Mouse (Mus musculus) forebrain, embryonic 16.5 days (tissue): Measurements from ENCODE around the gene Akap2. TPM values are rescaled to one million over a fixed set of nuclear protein-coding genes. Genes with fewer than 3 reads are reported as not detected.

ENCODE experiments used
- ATAC-seq: fragments of 200-750 bp; cut with Nextera tagmentation; 2 replicates; pipeline ENCODE4 v1.8.0; 2017; ENCODE audit warnings: mild to moderate bottlenecking, moderate library complexity
- H3K27ac ChIP-seq: fragments of 300-500 bp; sonication (generic); 2 replicates; pipeline ENCODE4 v1.5.1; 2014; ENCODE audit warnings: low read length, control low read depth
- H3K27me3 ChIP-seq: fragments of 300-500 bp; sonication (generic); replicated peaks from 2 replicates; pipeline ENCODE4 v1.6.1; 2014; ENCODE audit warnings: low read length; ENCODE audit not compliant: control insufficient read depth, insufficient read depth
- H3K36me3 ChIP-seq: fragments of 300-500 bp; sonication (generic); 2 replicates; pipeline ENCODE4 v1.6.1; 2014; ENCODE audit not compliant: control insufficient read depth, insufficient read depth
- H3K4me1 ChIP-seq: fragments of 300-500 bp; sonication (generic); replicated peaks from 2 replicates; pipeline ENCODE4 v1.6.1; 2014; ENCODE audit warnings: low read length; ENCODE audit not compliant: control insufficient read depth, insufficient read depth
- H3K4me2 ChIP-seq: fragments of 300-500 bp; sonication (generic); 2 replicates; pipeline ENCODE4 v1.6.1; 2014; ENCODE audit warnings: mild to moderate bottlenecking, low read length, control low read depth
- H3K4me3 ChIP-seq: fragments of 300-500 bp; sonication (generic); replicated peaks from 2 replicates; pipeline ENCODE4 v1.5.1; 2014; ENCODE audit warnings: mild to moderate bottlenecking, low read length, control low read depth
- H3K9ac ChIP-seq: fragments of 300-500 bp; sonication (generic); replicated peaks from 2 replicates; pipeline ENCODE4 v1.6.1; 2014; ENCODE audit warnings: low read depth, low read length, control low read depth
- H3K9me3 ChIP-seq: fragments of 300-500 bp; sonication (generic); 2 replicates; pipeline ENCODE4 v1.6.1; 2016; ENCODE audit warnings: low read length; ENCODE audit not compliant: control insufficient read depth
- WGBS: fragments of 180-500 bp; shearing (Covaris S2); extraction: QIAGEN DNeasy Blood & Tissue Kit; methylation state at CpG from one replicate; pipeline ENCODE4 v1.1.7; 2014; 5-methylcytosine and 5-hydroxymethylcytosine counted together
- polyA plus RNA-seq: library from polyadenylated mRNA; unstranded; fragments of >200 nt; fragmentation: Nextera tagmentation; extraction: Ambion mirVana; gene quantifications from 2 replicates; pipeline ENCODE4 v1.2.1, GENCODE M21; 2015

The Akap2 gene
- polyA plus RNA-seq, 1 experiment from 2014 or later, result 7.7 TPM

- WGBS, result 8% methylated on average over 2 of the region's 2 CpGs
These were observed 189.3 kb downstream of the Akap2 start for GRCm38 (mm10) chr4:57906708-57907107.

GRCm38 (mm10) chr4:57908860-57909259 is 191.4 kb downstream of the Akap2 start:
- no peaks in the 10 kb centered on the region for H3K27me3 ChIP-seq
- no peak overlapping the region for H3K4me2 ChIP-seq
- no peak for ATAC-seq
- no peak overlapping the region for H3K4me3 ChIP-seq
- peaks cover 3% of the 10 kb centered on the region; the same call in 1 of the 2 replicates for H3K9me3 ChIP-seq
- H3K4me1 ChIP-seq, result 0 out of 2 replicates have a peak, but pooled peaks cover 3% of the 10 kb centered on the region
- no peaks in the 10 kb centered on the region for H3K36me3 ChIP-seq
- no peak overlapping the region for H3K9ac ChIP-seq
- H3K27ac ChIP-seq, result no peak overlapping the region
- WGBS, result 87% methylated on average over 6 of the region's 6 CpGs

More at GRCm38 (mm10) chr4:57906708-57907107, 189.3 kb downstream of the Akap2 start:
- no peak for ATAC-seq
- Histone ChIP-seq H3K4me1 (0 out of 2 replicates have a peak, but pooled peaks cover 3% of the 10 kb centered on the region), H3K36me3 (no peaks in the 10 kb centered on the region), H3K27me3 (no peaks in the 10 kb centered on the region), H3K4me3 (no peak overlapping the region), H3K4me2 (no peak overlapping the region), H3K9me3 (no peaks in the 10 kb centered on the region), H3K27ac (no peak overlapping the region), H3K9ac (no peak overlapping the region)

- ATAC-seq, result no peak
- Histone ChIP-seq H3K27ac (no peak overlapping the region), H3K9ac (no peak overlapping the region), H3K9me3 (peaks cover 3% of the 10 kb centered on the region; the same call in 1 of the 2 replicates), H3K4me3 (no peak overlapping the region), H3K4me2 (no peak overlapping the region), H3K36me3 (no peaks in the 10 kb centered on the region), H3K27me3 (no peaks in the 10 kb centered on the region), H3K4me1 (peaks cover 2% of the 10 kb centered on the region; the same call in 1 of the 2 replicates)
These were observed 195.6 kb downstream of the Akap2 start for GRCm38 (mm10) chr4:57913021-57913420.

GRCm38 (mm10) chr4:57914193-57915190 is 197.0 kb downstream of the Akap2 start:
- Histone ChIP-seq H3K4me2 (no peak overlapping the region), H3K36me3 (no peaks in the 10 kb centered on the region), H3K9ac (no peak overlapping the region), H3K27me3 (no peaks in the 10 kb centered on the region), H3K4me3 (no peak overlapping the region), H3K4me1 (peaks cover 2% of the 10 kb centered on the region; the same call in 1 of the 2 replicates), H3K27ac (no peak overlapping the region), H3K9me3 (peaks cover 3% of the 10 kb centered on the region; the same call in 1 of the 2 replicates)
- ATAC-seq, result no peak
- WGBS, result 77% methylated on average over 9 of the region's 10 CpGs

GRCm38 (mm10) chr4:57915216-57915965 is 197.9 kb downstream of the Akap2 start:
- no peak overlapping the region for H3K4me3 ChIP-seq
- peak; percentile 35; the same call in 1 of the 2 replicates for ATAC-seq
- H3K27ac ChIP-seq, result no peak overlapping the region
- H3K4me2 ChIP-seq, result no peak overlapping the region
- H3K9ac ChIP-seq, result no peak overlapping the region
- peaks cover 2% of the 10 kb centered on the region; the same call in 1 of the 2 replicates for H3K4me1 ChIP-seq
- WGBS, result 42% methylated on average over 17 of the region's 17 CpGs
- H3K27me3 ChIP-seq, result no peaks in the 10 kb centered on the region
- peaks cover 3% of the 10 kb centered on the region; the same call in 1 of the 2 replicates for H3K9me3 ChIP-seq
- no peaks in the 10 kb centered on the region for H3K36me3 ChIP-seq

GRCm38 (mm10) chr4:57916201-57916661 is 198.8 kb downstream of the Akap2 start, which contains the start of gene D630039A03Rik:
Gene D630039A03Rik (minus strand): TSS chr4:57916297.
- no peak for ATAC-seq
- no peaks in the 10 kb centered on the region for H3K27me3 ChIP-seq
- no peak within 1 kb of the TSS for H3K4me3 ChIP-seq
- no peak within 1 kb of the TSS for H3K9ac ChIP-seq
- H3K9me3 ChIP-seq, result peaks cover 3% of the 10 kb centered on the region; the same call in 1 of the 2 replicates
- H3K27ac ChIP-seq, result no peak within 1 kb of the TSS
- peaks cover 2% of the 10 kb centered on the region; the same call in 1 of the 2 replicates for H3K4me1 ChIP-seq
- WGBS, result 30% methylated on average over 9 of the region's 9 CpGs
- H3K36me3 ChIP-seq, result no peaks in the 10 kb centered on the region
- H3K4me2 ChIP-seq, result no peak within 1 kb of the TSS

GRCm38 (mm10) chr4:57916711-57917110 is 199.3 kb downstream of the Akap2 start:
- Histone ChIP-seq H3K9me3 (peaks cover 3% of the 10 kb centered on the region; the same call in 1 of the 2 replicates), H3K9ac (no peak overlapping the region), H3K4me3 (no peak overlapping the region), H3K27me3 (no peaks in the 10 kb centered on the region), H3K4me2 (no peak overlapping the region), H3K27ac (no peak overlapping the region), H3K36me3 (no peaks in the 10 kb centered on the region), H3K4me1 (peaks cover 2% of the 10 kb centered on the region; the same call in 1 of the 2 replicates)
- 71% methylated on average over 4 of the region's 4 CpGs for WGBS
- no peak for ATAC-seq

GRCm38 (mm10) chr4:57919494-57920423 is 202.3 kb downstream of the Akap2 start:
- WGBS, result 11% methylated on average over 8 of the region's 8 CpGs
- H3K4me3 ChIP-seq, result no peak overlapping the region
- H3K9me3 ChIP-seq, result no peaks in the 10 kb centered on the region
- peak; percentile 51 for ATAC-seq
- H3K9ac ChIP-seq, result no peak overlapping the region
- no peak overlapping the region for H3K27ac ChIP-seq
- no peaks in the 10 kb centered on the region for H3K27me3 ChIP-seq
- H3K4me2 ChIP-seq, result no peak overlapping the region
- H3K36me3 ChIP-seq, result no peaks in the 10 kb centered on the region
- peaks cover 2% of the 10 kb centered on the region; the same call in 1 of the 2 replicates for H3K4me1 ChIP-seq
